Mouse (Mus musculus): Measurements from ENCODE around the gene Sema3g. TPM values are rescaled to one million over a fixed set of nuclear protein-coding genes. Genes with fewer than 3 reads are reported as not detected.
A peak's percentile ranks its signal among the peaks of the same experiment; 100 is the strongest.

The Sema3g gene
- polyA plus RNA-seq, 1 experiment from 2014 or later = 0.64 TPM

- WGBS = 52% methylated on average over 4 of the region's 4 CpGs
- Histone ChIP-seq H3K4me3 (ENCODE audit: low read length) (peak overlapping the region; percentile 71), H3K4me2 (replicated peaks; ENCODE audit: low read depth, low read length) (peak overlapping the region; percentile 91), H3K27me3 (ENCODE audit: control insufficient read depth, insufficient read depth, low read length) (no peaks in the 10 kb centered on the region), H3K36me3 (ENCODE audit: control insufficient read depth, insufficient read depth, low read length) (peaks cover 46% of the 10 kb centered on the region), H3K9ac (ENCODE audit: low read depth, low read length) (peak overlapping the region; percentile 91), H3K4me1 (ENCODE audit: control insufficient read depth, insufficient read depth, low read length) (peaks cover 12% of the 10 kb centered on the region), H3K9me3 (ENCODE audit: control insufficient read depth, low read length) (no peaks in the 10 kb centered on the region), H3K27ac (ENCODE audit: low read depth, low read length) (peak overlapping the region; percentile 81; the same call in 1 of the 2 replicates)
- ATAC-seq (ENCODE audit: low FRiP score, low TSS enrichment) = no peak
Observed at GRCm38 (mm10) chr14:31204844-31205243, 12.8 kb upstream of the Sema3g start.

GRCm38 (mm10) chr14:31205244-31205561, 12.5 kb upstream of the Sema3g start:
- H3K9me3 ChIP-seq (ENCODE audit: control insufficient read depth, low read length) = no peaks in the 10 kb centered on the region
- H3K36me3 ChIP-seq (ENCODE audit: control insufficient read depth, insufficient read depth, low read length) = peaks cover 42% of the 10 kb centered on the region
- H3K9ac ChIP-seq (ENCODE audit: low read depth, low read length) = peak overlapping the region; percentile 91
- peaks cover 12% of the 10 kb centered on the region for H3K4me1 ChIP-seq (ENCODE audit: control insufficient read depth, insufficient read depth, low read length)
- peak overlapping the region; percentile 91 for H3K4me2 ChIP-seq (replicated peaks; ENCODE audit: low read depth, low read length)
- 19% methylated on average over 8 of the region's 8 CpGs for WGBS
- H3K27ac ChIP-seq (ENCODE audit: low read depth, low read length) = peak overlapping the region; percentile 81
- ATAC-seq (ENCODE audit: low FRiP score, low TSS enrichment) = peak; percentile 14; the same call in 1 of the 2 replicates
- H3K27me3 ChIP-seq (ENCODE audit: control insufficient read depth, insufficient read depth, low read length) = no peaks in the 10 kb centered on the region
- peak overlapping the region; percentile 71 for H3K4me3 ChIP-seq (ENCODE audit: low read length)

- ATAC-seq (ENCODE audit: low FRiP score, low TSS enrichment) = peak; percentile 67
- H3K27ac ChIP-seq (ENCODE audit: low read depth, low read length) = peak overlapping the region; percentile 81
- peak overlapping the region; percentile 91 for H3K9ac ChIP-seq (ENCODE audit: low read depth, low read length)
- no peaks in the 10 kb centered on the region for H3K9me3 ChIP-seq (ENCODE audit: control insufficient read depth, low read length)
- H3K27me3 ChIP-seq (ENCODE audit: control insufficient read depth, insufficient read depth, low read length) = no peaks in the 10 kb centered on the region
- H3K4me3 ChIP-seq (ENCODE audit: low read length) = peak overlapping the region; percentile 71
- peaks cover 12% of the 10 kb centered on the region for H3K4me1 ChIP-seq (ENCODE audit: control insufficient read depth, insufficient read depth, low read length)
- under 1% methylated on average over 39 of the region's 39 CpGs for WGBS
- peak overlapping the region; percentile 91 for H3K4me2 ChIP-seq (replicated peaks; ENCODE audit: low read depth, low read length)
- peaks cover 36% of the 10 kb centered on the region for H3K36me3 ChIP-seq (ENCODE audit: control insufficient read depth, insufficient read depth, low read length)
Observed at GRCm38 (mm10) chr14:31205562-31206467, 11.8 kb upstream of the Sema3g start.

GRCm38 (mm10) chr14:31206472-31206981, 11.1 kb upstream of the Sema3g start:
- peaks cover 12% of the 10 kb centered on the region for H3K4me1 ChIP-seq (ENCODE audit: control insufficient read depth, insufficient read depth, low read length)
- peak; percentile 75 for ATAC-seq (ENCODE audit: low FRiP score, low TSS enrichment)
- peak overlapping the region; percentile 71 for H3K4me3 ChIP-seq (ENCODE audit: low read length)
- peaks cover 29% of the 10 kb centered on the region for H3K36me3 ChIP-seq (ENCODE audit: control insufficient read depth, insufficient read depth, low read length)
- H3K27me3 ChIP-seq (ENCODE audit: control insufficient read depth, insufficient read depth, low read length) = no peaks in the 10 kb centered on the region
- peak overlapping the region; percentile 91 for H3K4me2 ChIP-seq (replicated peaks; ENCODE audit: low read depth, low read length)
- no peaks in the 10 kb centered on the region for H3K9me3 ChIP-seq (ENCODE audit: control insufficient read depth, low read length)
- peak overlapping the region; percentile 91 for H3K9ac ChIP-seq (ENCODE audit: low read depth, low read length)
- peak overlapping the region; percentile 81 for H3K27ac ChIP-seq (ENCODE audit: low read depth, low read length)
- 0% methylated on average over 48 of the region's 48 CpGs for WGBS

GRCm38 (mm10) chr14:31207070-31207830, 10.4 kb upstream of the Sema3g start:
- Histone ChIP-seq H3K9ac (ENCODE audit: low read depth, low read length) (peak overlapping the region; percentile 91), H3K36me3 (ENCODE audit: control insufficient read depth, insufficient read depth, low read length) (peaks cover 21% of the 10 kb centered on the region), H3K4me2 (replicated peaks; ENCODE audit: low read depth, low read length) (peak overlapping the region; percentile 91), H3K9me3 (ENCODE audit: control insufficient read depth, low read length) (no peaks in the 10 kb centered on the region), H3K4me1 (ENCODE audit: control insufficient read depth, insufficient read depth, low read length) (peaks cover 12% of the 10 kb centered on the region), H3K27me3 (ENCODE audit: control insufficient read depth, insufficient read depth, low read length) (no peaks in the 10 kb centered on the region), H3K4me3 (ENCODE audit: low read length) (peak overlapping the region; percentile 71), H3K27ac (ENCODE audit: low read depth, low read length) (peak overlapping the region; percentile 52; the same call in 1 of the 2 replicates)
- WGBS = 86% methylated on average over 13 of the region's 13 CpGs
- 0 out of 2 replicates have a peak, but pooled peaks have one; percentile 20 for ATAC-seq (ENCODE audit: low FRiP score, low TSS enrichment)

GRCm38 (mm10) chr14:31208084-31208483, 9.6 kb upstream of the Sema3g start, which contains the start of gene Tnnc1:
Gene Tnnc1 (plus strand): TSS chr14:31208312.
- Histone ChIP-seq H3K27me3 (ENCODE audit: control insufficient read depth, insufficient read depth, low read length) (no peaks in the 10 kb centered on the region), H3K9ac (ENCODE audit: low read depth, low read length) (no peak within 1 kb of the TSS), H3K4me1 (ENCODE audit: control insufficient read depth, insufficient read depth, low read length) (peaks cover 12% of the 10 kb centered on the region), H3K4me3 (ENCODE audit: low read length) (no peak within 1 kb of the TSS; the same call in 1 of the 2 replicates), H3K27ac (ENCODE audit: low read depth, low read length) (no peak within 1 kb of the TSS), H3K9me3 (ENCODE audit: control insufficient read depth, low read length) (no peaks in the 10 kb centered on the region), H3K4me2 (replicated peaks; ENCODE audit: low read depth, low read length) (peak within 1 kb of the TSS; percentile 91; the same call in 1 of the 2 replicates), H3K36me3 (ENCODE audit: control insufficient read depth, insufficient read depth, low read length) (peaks cover 13% of the 10 kb centered on the region)
- no peak for ATAC-seq (ENCODE audit: low FRiP score, low TSS enrichment)
- WGBS = 63% methylated on average over 2 of the region's 2 CpGs

- ATAC-seq (ENCODE audit: low FRiP score, low TSS enrichment) = no peak
Observed at GRCm38 (mm10) chr14:31209133-31209557, 8.5 kb upstream of the Sema3g start.

GRCm38 (mm10) chr14:31211854-31212253, 5.8 kb upstream of the Sema3g start:
- Histone ChIP-seq H3K4me2 (replicated peaks; ENCODE audit: low read depth, low read length) (no peak overlapping the region), H3K9me3 (ENCODE audit: control insufficient read depth, low read length) (no peaks in the 10 kb centered on the region), H3K9ac (ENCODE audit: low read depth, low read length) (no peak overlapping the region), H3K27ac (ENCODE audit: low read depth, low read length) (no peak overlapping the region), H3K4me1 (ENCODE audit: control insufficient read depth, insufficient read depth, low read length) (no peaks in the 10 kb centered on the region), H3K36me3 (ENCODE audit: control insufficient read depth, insufficient read depth, low read length) (no peaks in the 10 kb centered on the region), H3K27me3 (ENCODE audit: control insufficient read depth, insufficient read depth, low read length) (no peaks in the 10 kb centered on the region), H3K4me3 (ENCODE audit: low read length) (no peak overlapping the region)
- no peak for ATAC-seq (ENCODE audit: low FRiP score, low TSS enrichment)
- 84% methylated on average over 6 of the region's 6 CpGs for WGBS

More at GRCm38 (mm10) chr14:31209133-31209557, 8.5 kb upstream of the Sema3g start:
- Histone ChIP-seq H3K9me3 (ENCODE audit: control insufficient read depth, low read length) (no peaks in the 10 kb centered on the region), H3K9ac (ENCODE audit: low read depth, low read length) (no peak overlapping the region), H3K4me3 (ENCODE audit: low read length) (no peak overlapping the region), H3K27me3 (ENCODE audit: control insufficient read depth, insufficient read depth, low read length) (no peaks in the 10 kb centered on the region), H3K4me2 (replicated peaks; ENCODE audit: low read depth, low read length) (no peak overlapping the region), H3K4me1 (ENCODE audit: control insufficient read depth, insufficient read depth, low read length) (peaks cover 11% of the 10 kb centered on the region), H3K36me3 (ENCODE audit: control insufficient read depth, insufficient read depth, low read length) (peaks cover 3% of the 10 kb centered on the region), H3K27ac (ENCODE audit: low read depth, low read length) (no peak overlapping the region)
- 62% methylated on average over 4 of the region's 4 CpGs for WGBS
